Mouse (Mus musculus) myocyte (in vitro differentiated cells): Measurements from ENCODE around the gene Prl3d2. TPM values are rescaled to one million over a fixed set of nuclear protein-coding genes. Genes with fewer than 3 reads are reported as not detected.
"Not testable (repeated sequence)": the region's sequence is repeated elsewhere in the genome, so short reads cannot be mapped to it uniquely, and the experiment has no call there.

ENCODE experiments used
- H3K27me3 ChIP-seq: one replicate; pipeline ENCODE4 v1.6.1; 2011; ENCODE audit not compliant: control insufficient read depth, insufficient read depth, insufficient read length
- H3K36me3 ChIP-seq: one replicate; pipeline ENCODE4 v1.6.1; 2011; ENCODE audit not compliant: control insufficient read depth, insufficient read depth
- H3K4me2 ChIP-seq: one replicate; pipeline ENCODE4 v1.6.1; 2011; ENCODE audit warnings: low read depth, control low read depth
- H3K4me3 ChIP-seq: one replicate; pipeline ENCODE4 v1.5.1; 2011; ENCODE audit warnings: mild to moderate bottlenecking, control low read depth, moderate library complexity
- H3K79me2 ChIP-seq: one replicate; pipeline ENCODE4 v1.6.1; 2011; ENCODE audit not compliant: control insufficient read depth, insufficient read depth
- H3ac ChIP-seq: one replicate; pipeline ENCODE4 v1.6.1; 2011; ENCODE audit not compliant: control insufficient read depth, insufficient read length
- CEBPB ChIP-seq: IDR thresholded peaks from 2 replicates; pipeline ENCODE4 v1.6.1; 2011; ENCODE audit warnings: mild to moderate bottlenecking, moderate library complexity; ENCODE audit not compliant: poor library complexity, insufficient read depth, severe bottlenecking
- E2F4 ChIP-seq: IDR thresholded peaks from one replicate; pipeline ENCODE4 v1.6.1; 2011; ENCODE audit warnings: mild to moderate bottlenecking, control low read depth, moderate library complexity; ENCODE audit not compliant: insufficient read depth
- MAX ChIP-seq: IDR thresholded peaks from one replicate; pipeline ENCODE4 v1.6.1; 2011; ENCODE audit warnings: low read depth, mild to moderate bottlenecking, control low read depth
- POLR2AphosphoS2 ChIP-seq: IDR thresholded peaks from one replicate; pipeline ENCODE4 v1.6.1; 2011; ENCODE audit warnings: low read depth, control low read depth; ENCODE audit not compliant: insufficient read length
- TCF12 ChIP-seq: IDR thresholded peaks from one replicate; pipeline ENCODE4 v1.6.1; 2011; ENCODE audit warnings: mild to moderate bottlenecking, control low read depth; ENCODE audit not compliant: poor library complexity, insufficient read depth, severe bottlenecking
- TCF3 ChIP-seq: IDR thresholded peaks from one replicate; pipeline ENCODE4 v1.6.1; 2011; ENCODE audit warnings: low read depth, control low read depth; ENCODE audit not compliant: insufficient read length
- polyA plus RNA-seq: library from polyadenylated mRNA; unstranded; fragments of >200 nt; fragmentation: generic; extraction: Trizol; gene quantifications from one replicate; pipeline ENCODE4 v1.2.1, GENCODE M21; 2012; ENCODE audit warnings: missing spikeins

Prl3d2 gene
- not detected for polyA plus RNA-seq

GRCm38 (mm10) chr13:27121398-27121797 is at the start of gene Prl3d2:
TSS of gene Prl3d2 (plus strand) at chr13:27121698.
- not testable (repeated sequence) for H3K4me2 ChIP-seq, H3K36me3 ChIP-seq, H3K4me3 ChIP-seq, H3K79me2 ChIP-seq, H3ac ChIP-seq, H3K27me3 ChIP-seq

GRCm38 (mm10) chr13:27093890-27094289 is 27.6 kb upstream of the Prl3d2 start, which contains the start of gene Prl3d1:
TSS of gene Prl3d1 (plus strand) at chr13:27094190.
- not testable (repeated sequence) for H3K4me2 ChIP-seq, H3K4me3 ChIP-seq, H3K36me3 ChIP-seq, H3ac ChIP-seq, H3K27me3 ChIP-seq, H3K79me2 ChIP-seq

GRCm38 (mm10) chr13:27148264-27148663 is 26.8 kb downstream of the Prl3d2 start:
- H3K79me2 ChIP-seq, result no peaks in the 10 kb centered on the region
- no peak overlapping the region for H3K4me2 ChIP-seq
- no peaks in the 10 kb centered on the region for H3K27me3 ChIP-seq
- TF ChIP-seq POLR2AphosphoS2, result no peak
- no peak for TF ChIP-seq MAX
- TF ChIP-seq TCF12, result no peak
- no peak for TF ChIP-seq CEBPB
- no peak for TF ChIP-seq TCF3
- TF ChIP-seq E2F4, result no peak
- no peak overlapping the region for H3K4me3 ChIP-seq
- no peak overlapping the region for H3ac ChIP-seq
- H3K36me3 ChIP-seq, result no peaks in the 10 kb centered on the region

- not testable (repeated sequence) for H3K4me2 ChIP-seq, H3ac ChIP-seq, H3K36me3 ChIP-seq, H3K27me3 ChIP-seq, H3K79me2 ChIP-seq, H3K4me3 ChIP-seq
Observed at GRCm38 (mm10) chr13:27156490-27156889, 35.0 kb downstream of the Prl3d2 start, which contains the start of gene Prl3d3. TSS of gene Prl3d3 (plus strand) at chr13:27156790.

Other genes with a start within 250 kb of the Prl3d2 start
- not detected for gene Prl, start 64.1 kb upstream of the Prl3d2 start, polyA plus RNA-seq
- gene Prl3d1, start 27.5 kb upstream of the Prl3d2 start, polyA plus RNA-seq, result not detected
- not detected for gene Prl3d3, start 35.1 kb downstream of the Prl3d2 start, polyA plus RNA-seq
- gene Prl3c1, start 75.0 kb downstream of the Prl3d2 start, polyA plus RNA-seq, result not detected
- gene Prl3b1, start 120.1 kb downstream of the Prl3d2 start, polyA plus RNA-seq, result not detected
- gene Prl3a1, start 137.7 kb downstream of the Prl3d2 start, polyA plus RNA-seq, result not detected
- not detected for gene Prl6a1, start 190.9 kb downstream of the Prl3d2 start, polyA plus RNA-seq
- gene Prl8a2, start 224.0 kb downstream of the Prl3d2 start, polyA plus RNA-seq, result not detected